ENCODE assay signal across 12 mouse cellular contexts in the genomic region with DNA sequence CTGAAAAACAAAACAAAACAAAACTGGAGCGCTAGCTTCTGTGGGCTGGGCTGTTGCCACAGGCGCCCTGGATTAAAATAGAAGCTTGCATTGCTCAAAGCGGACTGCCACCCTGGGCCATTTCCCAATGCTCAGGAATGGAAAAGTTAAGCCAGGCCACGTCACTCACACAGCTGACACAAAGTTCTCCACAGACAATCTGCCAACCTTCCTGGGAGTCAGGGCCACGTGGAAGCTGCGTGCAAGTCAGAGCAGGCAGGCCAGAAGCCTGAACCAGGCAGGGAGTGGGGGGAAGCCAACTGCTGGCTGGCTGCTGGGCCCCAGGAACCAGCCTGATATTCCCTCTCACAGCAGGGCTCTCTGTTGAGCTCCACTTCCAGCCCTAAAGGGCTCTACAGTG. TPM values are rescaled to one million over a fixed set of nuclear protein-coding genes. Genes with fewer than 3 reads are reported as not detected.
DNase-seq lines count a peak whose midpoint lies in the region; ATAC-seq lines count a peak whose summit lies in the region.
"Had no signal": no experiment of that assay in that cellular context is flagged by ENCODE, and none has a peak within 500 bp of the region (broad histone marks: within the 10 kb centered on the region; RNA-seq: fewer than 3 reads in every experiment).

No protein-coding gene starts in this region.

- no peaks in the 10 kb centered on the region for H3K36me3 ChIP-seq in heart, embryonic 15.5 days
- H3K36me3 ChIP-seq in limb, embryonic 10.5 days: no peaks in the 10 kb centered on the region
- H3K36me3 ChIP-seq: embryonic facial prominence, embryonic 15.5 days; midbrain, embryonic 12.5 days had no signal

- peak; percentile 74 for DNase-seq in layer of hippocampus, adult 11-12 months (ENCODE audit: low spot score)
- no peak for DNase-seq in layer of hippocampus, adult 9-10 months (ENCODE audit: low spot score)
- peak; percentile 51 for DNase-seq in brain, adult 2 months (ENCODE audit: low read depth, low spot score)
- peak; percentile 81 for DNase-seq in lung, postnatal 36 days
- no peak for DNase-seq in limb, embryonic 10.5 days (ENCODE audit: low spot score)
- DNase-seq in thymus, postnatal 14 days: no peak

- peaks cover 5% of the 10 kb centered on the region for H3K4me1 ChIP-seq in heart, embryonic 15.5 days (replicated peaks)
- no peaks in the 10 kb centered on the region for H3K4me1 ChIP-seq in limb, embryonic 10.5 days
- H3K4me1 ChIP-seq: embryonic facial prominence, embryonic 15.5 days; midbrain, embryonic 12.5 days had no signal

- ATAC-seq in heart, embryonic 15.5 days (replicated peaks; ENCODE audit: insufficient number of reproducible peaks, insufficient read depth, low FRiP score, low read depth): peak; percentile 41; the same call in 1 of the 2 replicates
- ATAC-seq in CD4-positive, CD25-positive, alpha-beta regulatory T cell, adult 4 months: no peak

- no peak overlapping the region for H3K9ac ChIP-seq in heart, embryonic 15.5 days
- H3K9ac ChIP-seq: embryonic facial prominence, embryonic 15.5 days; midbrain, embryonic 12.5 days had no signal

- no peaks in the 10 kb centered on the region for H3K27me3 ChIP-seq in heart, embryonic 15.5 days
- no peaks in the 10 kb centered on the region for H3K27me3 ChIP-seq in limb, embryonic 10.5 days (ENCODE audit: low read depth, poor library complexity, severe bottlenecking)
- H3K27me3 ChIP-seq: embryonic facial prominence, embryonic 15.5 days; midbrain, embryonic 12.5 days had no signal

- H3K4me3 ChIP-seq in heart, embryonic 15.5 days: no peak overlapping the region
- H3K4me3 ChIP-seq in limb, embryonic 10.5 days: no peak overlapping the region
- H3K4me3 ChIP-seq: embryonic facial prominence, embryonic 15.5 days; midbrain, embryonic 12.5 days had no signal

- peak overlapping the region; percentile 75 for H3K27ac ChIP-seq in heart, embryonic 15.5 days
- H3K27ac ChIP-seq in limb, embryonic 10.5 days: no peak overlapping the region
- H3K27ac ChIP-seq: embryonic facial prominence, embryonic 15.5 days; midbrain, embryonic 12.5 days had no signal

- no peaks in the 10 kb centered on the region for H3K9me3 ChIP-seq in heart, embryonic 15.5 days (replicated peaks)
- no peaks in the 10 kb centered on the region for H3K9me3 ChIP-seq in limb, embryonic 10.5 days (replicated peaks)
- H3K9me3 ChIP-seq: embryonic facial prominence, embryonic 15.5 days; midbrain, embryonic 12.5 days had no signal

- WGBS in heart, embryonic 15.5 days: 42% methylated on average over 6 of the region's 6 CpGs
- 72% methylated on average over 6 of the region's 6 CpGs for WGBS in limb, embryonic 10.5 days

- H3K4me2 ChIP-seq in heart, embryonic 15.5 days: no peak overlapping the region
- H3K4me2 ChIP-seq: embryonic facial prominence, embryonic 15.5 days; midbrain, embryonic 12.5 days had no signal

RNA-seq across cellular contexts. Expression of a gene that starts 2.8 kb away (rescaled TPM):
- polyA plus RNA-seq in heart, embryonic 15.5 days (2015; fragmentation: Nextera tagmentation; extraction: Ambion mirVana): not detected in 2 replicates
- not detected in 2 replicates for polyA plus RNA-seq in limb, embryonic 10.5 days (2016; fragmentation: Nextera tagmentation; extraction: Ambion mirVana)
- under 1 TPM in 1 of 2 experiments, not detected in 1; 0.26 TPM for polyA plus RNA-seq in CD4-positive, CD25-positive, alpha-beta regulatory T cell, adult 4 months (2017; shearing (Covaris generic))
- polyA plus RNA-seq: kidney, embryonic 16.5 days; midbrain, embryonic 12.5 days; stomach, embryonic 14.5 days had no signal

RNA-seq across cellular contexts. Expression of a gene that starts 27.8 kb away (rescaled TPM):
- polyA plus RNA-seq in heart, embryonic 15.5 days (2015; fragmentation: Nextera tagmentation; extraction: Ambion mirVana): 0.18 and 0.33 TPM in 2 replicates
- not detected in 2 replicates for polyA plus RNA-seq in limb, embryonic 10.5 days (2016; fragmentation: Nextera tagmentation; extraction: Ambion mirVana)
- polyA plus RNA-seq in CD4-positive, CD25-positive, alpha-beta regulatory T cell, adult 4 months (2017; shearing (Covaris generic)): 1 to 10 TPM; 1.8 to 4.8 TPM
- polyA plus RNA-seq: stomach, embryonic 14.5 days had no signal

RNA-seq across cellular contexts. Expression of a gene that starts 51.6 kb away (rescaled TPM):
- polyA plus RNA-seq in heart, embryonic 15.5 days (2015; fragmentation: Nextera tagmentation; extraction: Ambion mirVana): not detected in 2 replicates
- polyA plus RNA-seq in limb, embryonic 10.5 days (2016; fragmentation: Nextera tagmentation; extraction: Ambion mirVana): not detected in 2 replicates
- not detected for polyA plus RNA-seq in CD4-positive, CD25-positive, alpha-beta regulatory T cell, adult 4 months (2017; shearing (Covaris generic))
- polyA plus RNA-seq: embryonic facial prominence, embryonic 15.5 days; kidney, embryonic 16.5 days; midbrain, embryonic 12.5 days; stomach, embryonic 14.5 days had no signal

RNA-seq across cellular contexts. Expression of a gene that starts 59.5 kb away (rescaled TPM):
- not detected in 2 replicates for polyA plus RNA-seq in heart, embryonic 15.5 days (2015; fragmentation: Nextera tagmentation; extraction: Ambion mirVana)
- polyA plus RNA-seq in limb, embryonic 10.5 days (2016; fragmentation: Nextera tagmentation; extraction: Ambion mirVana): not detected in 2 replicates
- not detected for polyA plus RNA-seq in CD4-positive, CD25-positive, alpha-beta regulatory T cell, adult 4 months (2017; shearing (Covaris generic))
- polyA plus RNA-seq: embryonic facial prominence, embryonic 15.5 days; midbrain, embryonic 12.5 days; stomach, embryonic 14.5 days had no signal

Comparison
In these comparisons a context has a peak if more than half of its experiments do, and no peak if none do; other contexts are left out.
1. DNase-seq: peak in layer of hippocampus, adult 11-12 months (single experiment), brain, adult 2 months (single experiment) and lung, postnatal 36 days (single experiment); none in layer of hippocampus, adult 9-10 months (single experiment), limb, embryonic 10.5 days (single experiment) and thymus, postnatal 14 days (single experiment).